Mouse (Mus musculus) heart, adult 2 months (tissue): ENCODE measurements around the gene Lcor. TPM values are rescaled to one million over a fixed set of nuclear protein-coding genes. Genes with fewer than 3 reads are reported as not detected.

Experiments
- DNase-seq, 2 experiments: peaks; one replicate each; pipeline ENCODE4 v3.0.0; 2021
- H3K27ac ChIP-seq: fragments of 200-600 bp; 2 replicates; pipeline ENCODE4 v1.8.1; 2022
- H3K27me3 ChIP-seq: fragments of 200-500 bp; 2 replicates; pipeline ENCODE4 v1.6.1; 2012; ENCODE audit warnings: mild to moderate bottlenecking, low read length, inconsistent platforms, mixed read lengths; ENCODE audit not compliant: control insufficient read depth, insufficient read depth
- H3K36me3 ChIP-seq: fragments of 200-500 bp; 2 replicates; pipeline ENCODE4 v1.6.1; 2012; ENCODE audit warnings: low read length, inconsistent platforms; ENCODE audit not compliant: control insufficient read depth, insufficient read depth
- H3K4me1 ChIP-seq: fragments of 200-500 bp; 2 replicates; pipeline ENCODE4 v1.6.1; 2011; ENCODE audit warnings: low read length; ENCODE audit not compliant: control insufficient read depth, insufficient read depth
- H3K4me3 ChIP-seq: fragments of 200-600 bp; 2 replicates; pipeline ENCODE4 v1.8.1; 2022
- H3K79me2 ChIP-seq: fragments of 200-500 bp; replicated peaks from 2 replicates; pipeline ENCODE4 v1.6.1; 2012; ENCODE audit warnings: mild to moderate bottlenecking, inconsistent platforms, low read length, moderate library complexity, mixed read lengths; ENCODE audit not compliant: control insufficient read depth, insufficient read depth
- H3K9ac ChIP-seq: fragments of 200-500 bp; 2 replicates; pipeline ENCODE4 v1.6.1; 2012; ENCODE audit warnings: low read depth, mild to moderate bottlenecking, control low read depth, inconsistent platforms, low read length, mixed read lengths
- CTCF ChIP-seq: fragments of 200-600 bp; IDR thresholded peaks from 2 replicates; pipeline ENCODE4 v1.8.1; 2022; ENCODE audit warnings: antibody characterized with exemption, mild to moderate bottlenecking, moderate library complexity
- EP300 ChIP-seq: fragments of 200-500 bp; IDR thresholded peaks from 2 replicates; pipeline ENCODE4 v1.6.1; 2011; ENCODE audit warnings: low read depth, low read length, control low read depth; ENCODE audit not compliant: insufficient read depth
- POLR2A ChIP-seq: fragments of 200-500 bp; IDR thresholded peaks from 2 replicates; pipeline ENCODE4 v1.6.1; 2011; ENCODE audit warnings: mild to moderate bottlenecking, low read depth, low read length, control low read depth; ENCODE audit not compliant: insufficient read depth
- whole genome bisulfite sequencing: fragments of 180-500 bp; shearing (Covaris S2); methylation state at CpG from one replicate; pipeline ENCODE4 v1.1.7; 2018; 5-methylcytosine and 5-hydroxymethylcytosine counted together
- intact Hi-C: fragments of 180-260 bp; cut with DNase I; formaldehyde crosslinking; loops from one replicate; pipeline ENCODE4 v1.15.1; 2025
- long read RNA-seq: library from polyadenylated mRNA; stranded (forward); transcript quantifications from one replicate; pipeline ENCODE4 v2.0.0, GENCODE M21; 2021
- polyA plus RNA-seq: library from polyadenylated mRNA; depleted of rRNA; stranded (reverse); fragments of >200 nt; gene quantifications from 2 replicates; pipeline ENCODE4 v1.2.3, GENCODE M21; 2012; rRNA removed
- total RNA-seq, 2 experiments: library from RNA; stranded (reverse); gene quantifications; 2 replicates each; pipeline ENCODE4 v1.2.3; 2021

Lcor gene
- total RNA-seq (10 to 100 TPM; 12.2 to 12.8 TPM), polyA plus RNA-seq (1.7 and 4.2 TPM in 2 replicates)
- long read RNA-seq, partial matches to known transcripts: 1 of 1 reads
- long read RNA-seq, other reads (novel, unspliced or antisense): 0 of 1 reads

DNA sequence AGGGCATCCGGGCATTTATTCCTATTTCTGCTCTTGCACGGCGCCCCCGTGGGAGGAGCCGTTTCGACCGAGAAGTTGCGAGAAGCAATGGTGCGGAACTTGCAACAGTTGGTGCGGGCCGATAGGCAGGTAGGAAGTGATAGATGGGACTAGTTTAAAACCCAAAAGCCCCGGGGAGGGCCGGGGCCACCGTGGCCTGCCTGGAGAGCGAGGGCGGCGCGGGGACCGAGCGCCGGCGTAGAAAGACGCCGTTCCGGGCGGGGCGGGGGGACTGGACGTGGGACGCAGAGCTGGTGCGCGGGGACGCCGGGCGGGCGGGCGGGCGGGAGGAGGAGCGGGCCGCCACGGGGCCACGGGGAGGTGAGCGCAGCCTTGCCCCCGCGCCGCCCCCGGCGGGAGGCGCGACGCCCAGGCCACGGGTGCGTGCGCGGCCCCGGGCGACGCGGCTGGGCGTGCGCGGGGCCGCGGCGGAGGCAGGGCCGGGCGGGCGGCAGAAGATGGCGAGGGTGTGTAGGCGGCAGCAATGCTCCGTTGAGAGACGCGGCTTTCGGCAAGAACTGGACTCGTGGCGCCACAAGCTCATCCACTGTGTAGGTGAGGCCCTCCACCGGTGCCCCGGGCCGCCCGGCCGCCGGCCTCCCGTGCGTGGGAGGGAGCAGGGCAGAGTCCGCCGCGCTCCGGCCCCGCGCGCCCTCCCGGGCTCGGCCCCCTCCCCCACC is at the start of gene Lcor:
Gene Lcor, plus strand, starts transcription at position 448 of the 719 bp plus-strand sequence.
- H3K4me1 ChIP-seq: peaks cover 8% of the 10 kb centered on the region
- intact Hi-C loops: loop anchor here (2.0 to 5.0 kb wide), 3 partner anchors 34 to 220 kb away; partner anchors contain the start of gene Tm9sf3
- WGBS: under 1% methylated on average over 51 of the region's 92 CpGs

DNA sequence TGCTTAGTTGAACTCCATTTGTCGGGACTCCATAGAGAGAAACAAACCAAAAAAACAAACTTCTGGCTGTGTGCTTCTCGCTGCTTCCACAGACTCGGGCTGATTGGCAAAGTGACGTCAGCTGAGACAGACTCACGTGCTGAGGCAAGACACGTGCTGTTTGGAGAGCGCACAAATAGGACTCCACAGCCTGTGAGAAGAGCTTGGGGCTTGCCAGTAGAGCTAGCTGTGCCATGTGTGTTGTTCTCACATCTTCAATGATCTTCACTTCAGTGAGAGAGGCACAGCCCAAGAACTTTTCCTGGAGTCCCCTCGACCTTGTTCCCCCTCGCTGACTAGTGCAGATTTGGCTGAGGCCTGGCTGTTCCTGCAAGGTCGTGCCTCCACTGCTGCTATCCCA is 47.1 kb upstream of the Lcor start:
- no peaks in the 10 kb centered on the region for H3K4me1 ChIP-seq
- intact Hi-C loops: no loop called here
- DNase-seq: no peak
- H3K36me3 ChIP-seq: no peaks in the 10 kb centered on the region
- H3K27ac ChIP-seq: no peak overlapping the region
- no peak for TF ChIP-seq POLR2A
- TF ChIP-seq CTCF: no peak
- TF ChIP-seq EP300: no peak
- H3K79me2 ChIP-seq: no peaks in the 10 kb centered on the region
- H3K9ac ChIP-seq: no peak overlapping the region
- no peaks in the 10 kb centered on the region for H3K27me3 ChIP-seq
- WGBS: 83% methylated on average over 10 of the region's 10 CpGs
- no peak overlapping the region for H3K4me3 ChIP-seq

More for the DNA sequence above, at the start of gene Lcor:
- H3K27ac ChIP-seq: peak within 1 kb of the TSS; percentile 97
- H3K9ac ChIP-seq: peak within 1 kb of the TSS; percentile 99
- H3K36me3 ChIP-seq: peaks cover 17% of the 10 kb centered on the region
- DNase-seq: peak; percentile 91 to 94
- 0 out of 2 replicates have a peak, but pooled peaks cover 2% of the 10 kb centered on the region for H3K27me3 ChIP-seq
- H3K4me3 ChIP-seq: peak within 1 kb of the TSS; percentile 87
- TF ChIP-seq EP300 (no peak), POLR2A (peak; percentile 61), CTCF (0 out of 2 replicates have a peak, but pooled peaks have one; percentile 14)
- H3K79me2 ChIP-seq: peaks cover 2% of the 10 kb centered on the region; the same call in 1 of the 2 replicates

DNA sequence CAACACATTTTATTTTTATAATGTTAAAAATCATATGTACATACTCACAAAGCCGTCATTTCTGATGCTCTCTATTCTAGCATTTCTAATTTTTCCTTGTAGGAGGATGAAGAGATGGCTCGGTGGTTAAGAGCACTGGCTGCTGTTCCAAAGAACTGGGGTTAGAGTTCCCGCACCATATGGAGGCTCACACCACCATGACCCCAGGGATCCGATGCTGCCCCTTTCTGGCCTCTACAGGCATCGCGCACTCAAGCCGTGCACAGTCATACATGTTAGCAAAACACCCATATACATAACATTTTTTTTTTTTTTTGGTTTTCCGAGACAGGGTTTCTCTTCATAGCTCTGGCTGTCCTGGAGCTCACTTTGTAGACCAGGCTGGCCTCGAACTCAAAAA is 46.0 kb upstream of the Lcor start:
- intact Hi-C loops: no loop called here
- no peak overlapping the region for H3K4me3 ChIP-seq
- H3K79me2 ChIP-seq: no peaks in the 10 kb centered on the region
- 90% methylated on average over 9 of the region's 9 CpGs for WGBS
- H3K4me1 ChIP-seq: no peaks in the 10 kb centered on the region
- H3K27ac ChIP-seq: no peak overlapping the region
- H3K36me3 ChIP-seq: no peaks in the 10 kb centered on the region
- no peak for DNase-seq
- TF ChIP-seq CTCF: no peak
- TF ChIP-seq EP300: no peak
- TF ChIP-seq POLR2A: no peak
- H3K9ac ChIP-seq: no peak overlapping the region
- no peaks in the 10 kb centered on the region; the same call in 1 of the 2 replicates for H3K27me3 ChIP-seq

DNA sequence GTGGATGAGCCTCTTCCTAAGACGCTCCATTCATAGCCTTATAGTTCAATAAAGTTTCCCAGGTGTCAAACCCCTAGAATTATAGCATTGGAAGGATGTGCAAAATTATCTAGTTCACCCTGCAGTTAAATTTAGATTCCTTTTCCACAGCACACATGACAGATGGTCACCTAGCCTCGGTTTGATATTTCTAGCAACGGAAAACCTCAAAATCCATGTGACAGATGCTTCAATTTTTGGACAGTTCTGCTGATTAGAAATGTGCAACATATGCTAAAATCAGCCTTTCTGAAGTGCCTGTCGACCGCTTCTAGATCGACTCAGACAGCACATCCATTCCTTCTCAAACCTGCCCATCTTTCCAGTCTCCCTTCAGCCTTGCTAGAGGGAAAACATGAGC is 43.5 kb upstream of the Lcor start:
- no peak overlapping the region for H3K4me3 ChIP-seq
- no peaks in the 10 kb centered on the region for H3K79me2 ChIP-seq
- 73% methylated on average over 6 of the region's 6 CpGs for WGBS
- no peaks in the 10 kb centered on the region for H3K4me1 ChIP-seq
- intact Hi-C loops: no loop called here
- H3K9ac ChIP-seq: no peak overlapping the region
- no peaks in the 10 kb centered on the region for H3K36me3 ChIP-seq
- DNase-seq: no peak
- H3K27me3 ChIP-seq: no peaks in the 10 kb centered on the region; the same call in 1 of the 2 replicates
- no peak for TF ChIP-seq POLR2A
- no peak for TF ChIP-seq CTCF
- no peak for TF ChIP-seq EP300
- H3K27ac ChIP-seq: no peak overlapping the region

DNA sequence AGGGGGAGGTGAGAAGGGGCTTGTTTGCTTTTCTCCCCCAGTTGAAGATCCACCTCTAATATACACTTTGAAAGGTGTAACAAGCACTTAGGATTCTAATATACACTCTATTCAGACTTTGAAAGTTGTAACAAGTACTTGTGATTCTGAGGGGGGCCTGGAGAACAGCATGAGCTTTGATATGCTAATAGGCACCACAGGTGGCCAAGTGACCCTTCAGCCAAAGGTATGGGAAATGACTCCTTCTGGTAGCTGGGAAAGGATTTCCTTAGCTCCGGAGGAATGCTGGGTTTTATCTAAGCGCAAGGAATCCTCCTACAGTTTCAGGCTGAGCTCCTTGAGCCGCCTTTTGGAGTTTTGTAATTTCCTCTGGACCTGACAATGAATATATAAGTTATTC is 41.0 kb upstream of the Lcor start:
- Histone ChIP-seq H3K4me1 (no peaks in the 10 kb centered on the region), H3K9ac (no peak overlapping the region), H3K36me3 (no peaks in the 10 kb centered on the region), H3K27me3 (no peaks in the 10 kb centered on the region; the same call in 1 of the 2 replicates), H3K79me2 (no peaks in the 10 kb centered on the region), H3K27ac (no peak overlapping the region), H3K4me3 (no peak overlapping the region)
- no peak for DNase-seq
- WGBS: 22% methylated on average over 3 of the region's 3 CpGs
- intact Hi-C loops: no loop called here
- no peak for TF ChIP-seq CTCF
- no peak for TF ChIP-seq POLR2A
- TF ChIP-seq EP300: no peak
